Mouse (Mus musculus): ENCODE data around the gene Eif4b.

DNA sequence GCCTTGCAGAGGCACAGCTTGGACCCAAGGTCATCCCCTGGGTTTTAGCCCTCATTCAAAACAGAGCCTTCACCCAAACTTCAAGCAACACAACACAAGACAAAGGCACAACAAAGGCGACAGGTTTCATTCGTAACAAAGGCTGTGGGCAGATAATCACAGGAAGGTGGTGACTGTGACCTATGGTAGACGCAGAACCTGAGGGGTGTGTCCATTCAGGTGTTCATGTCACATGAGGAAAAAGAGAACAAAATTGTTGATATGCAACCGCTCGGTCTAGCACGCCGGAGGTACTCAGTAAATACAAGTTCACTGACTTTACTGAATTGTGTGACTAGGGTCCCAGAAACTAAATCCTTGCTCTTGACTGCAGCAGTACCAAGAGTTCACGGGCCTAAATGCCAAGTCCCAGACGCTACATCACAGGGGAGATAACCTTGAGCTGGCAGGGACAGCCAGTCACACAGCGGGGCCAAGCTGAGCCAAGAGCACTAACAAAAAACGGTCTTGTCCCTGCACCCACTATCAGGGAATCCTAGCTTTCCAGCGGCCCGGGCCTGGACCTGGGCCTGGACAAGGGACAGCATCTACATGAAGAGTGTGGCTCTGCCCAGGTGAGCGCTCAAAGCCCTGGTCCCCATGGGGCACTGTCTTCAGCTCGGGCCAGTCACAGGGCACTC is 16.9 kb upstream of the Eif4b start:
- no peak for TF ChIP-seq POLR2A (IDR thresholded peaks at IDR 0.05; ENCODE audit: low read depth, low read length)
- no peak for TF ChIP-seq CTCF (IDR thresholded peaks at IDR 0.05; ENCODE audit: extremely low read depth, insufficient read depth, insufficient read length, insufficient replicate concordance)

Data from spleen, adult 2 months (tissue).